8 mouse cellular contexts compared by ENCODE assay signal in genomic region chr1:92099502-92099901, GRCm38 (mm10).
A peak's percentile ranks its signal among the peaks of the same experiment; 100 is the strongest.
DNase-seq lines count a peak whose midpoint lies in the region.

No protein-coding gene starts in this region.

- peak; percentile 27 for DNase-seq in kidney, adult 18-20 months
- no peak for DNase-seq in kidney, postnatal 10 days
- DNase-seq in A20 (ENCODE audit: low read depth, low spot score): peak; percentile 54
- peak; percentile 38 for DNase-seq in adrenal gland, postnatal 25 days
- peak; percentile 57 to 66 for DNase-seq in heart, postnatal 36 days
- DNase-seq in right cerebral cortex, adult 2 months (ENCODE audit: low spot score in 2 of 2): no peak
- no peak for DNase-seq in thymus, postnatal 10 days (ENCODE audit: low spot score in 2 of 2)
- no peak for DNase-seq in layer of hippocampus, postnatal 36 days

- intact Hi-C loops in heart, postnatal 36 days (cut with DNase I): no loop called here

Comparison
In these comparisons a context has a peak if more than half of its experiments do, and no peak if none do; other contexts are left out.
1. DNase-seq: peak in kidney, adult 18-20 months (single experiment), A20 (single experiment), adrenal gland, postnatal 25 days (single experiment) and heart, postnatal 36 days (2 of 2); none in kidney, postnatal 10 days (single experiment), right cerebral cortex, adult 2 months (0 of 2), thymus, postnatal 10 days (0 of 2) and layer of hippocampus, postnatal 36 days (0 of 2).